Mouse (Mus musculus) midbrain, embryonic 14.5 days (tissue): ENCODE measurements around the gene Vcpkmt. TPM values are rescaled to one million over a fixed set of nuclear protein-coding genes. Genes with fewer than 3 reads are reported as not detected.
A peak's percentile ranks its signal among the peaks of the same experiment; 100 is the strongest.
"Not testable (repeated sequence)": the region's sequence is repeated elsewhere in the genome, so short reads cannot be mapped to it uniquely, and the experiment has no call there.

ENCODE experiments used
- ATAC-seq: fragments of 200-750 bp; cut with Nextera tagmentation; 2 replicates; pipeline ENCODE4 v1.8.0; 2017; ENCODE audit warnings: moderate number of reproducible peaks, moderate library complexity; ENCODE audit not compliant: low FRiP score, low TSS enrichment
- DNase-seq: peaks from one replicate; pipeline ENCODE4 v3.0.0-alpha.2; 2015
- H3K27ac ChIP-seq: fragments of 300-500 bp; sonication (generic); replicated peaks from 2 replicates; pipeline ENCODE4 v1.5.1; 2014; ENCODE audit warnings: mild to moderate bottlenecking, low read depth, low read length, moderate library complexity
- H3K27me3 ChIP-seq: fragments of 300-500 bp; sonication (generic); 2 replicates; pipeline ENCODE4 v1.6.1; 2014; ENCODE audit warnings: low read length, control low read depth, mixed read lengths; ENCODE audit not compliant: control insufficient read depth, insufficient read depth
- H3K36me3 ChIP-seq: fragments of 300-500 bp; sonication (generic); 2 replicates; pipeline ENCODE4 v1.6.1; 2014; ENCODE audit warnings: low read length, control low read depth; ENCODE audit not compliant: control insufficient read depth, insufficient read depth
- H3K4me1 ChIP-seq: fragments of 300-500 bp; sonication (generic); 2 replicates; pipeline ENCODE4 v1.6.1; 2014; ENCODE audit warnings: mild to moderate bottlenecking, antibody characterized with exemption, low read length, control low read depth; ENCODE audit not compliant: control insufficient read depth, insufficient read depth
- H3K4me2 ChIP-seq: fragments of 300-500 bp; sonication (generic); 2 replicates; pipeline ENCODE4 v1.6.1; 2014; ENCODE audit warnings: mild to moderate bottlenecking, low read length, moderate library complexity
- H3K4me3 ChIP-seq: fragments of 300-500 bp; sonication (generic); replicated peaks from 2 replicates; pipeline ENCODE4 v1.5.1; 2014; ENCODE audit warnings: low read depth, low read length
- H3K9ac ChIP-seq: fragments of 300-500 bp; sonication (generic); replicated peaks from 2 replicates; pipeline ENCODE4 v1.6.1; 2014; ENCODE audit warnings: mild to moderate bottlenecking, low read length, moderate library complexity
- H3K9me3 ChIP-seq: fragments of 300-500 bp; sonication (generic); 2 replicates; pipeline ENCODE4 v1.6.1; 2016; ENCODE audit warnings: low read length, control low read depth, mixed read lengths; ENCODE audit not compliant: control insufficient read depth
- WGBS: fragments of 180-500 bp; shearing (Covaris S2); extraction: QIAGEN DNeasy Blood & Tissue Kit; methylation state at CpG from one replicate; pipeline ENCODE4 v1.1.7; 2014; 5-methylcytosine and 5-hydroxymethylcytosine counted together
- polyA plus RNA-seq: library from polyadenylated mRNA; unstranded; fragments of >200 nt; fragmentation: Nextera tagmentation; extraction: Ambion mirVana; gene quantifications from 2 replicates; pipeline ENCODE4 v1.2.1, GENCODE M21; 2014

The Vcpkmt gene
- polyA plus RNA-seq, result 19.8 and 22.1 TPM in 2 replicates

- H3K36me3 ChIP-seq, result peaks cover 47% of the 10 kb centered on the region
- under 1% methylated on average over 56 of the region's 56 CpGs for WGBS
- peak within 1 kb of the TSS; percentile 75 for H3K4me2 ChIP-seq
- peak within 1 kb of the TSS; percentile 85 for H3K27ac ChIP-seq
- H3K4me3 ChIP-seq, result peak within 1 kb of the TSS; percentile 78
- H3K4me1 ChIP-seq, result peaks cover 9% of the 10 kb centered on the region
- peak within 1 kb of the TSS; percentile 93 for H3K9ac ChIP-seq
- ATAC-seq, result peak; percentile 96
- peak; percentile 96 for DNase-seq
- no peaks in the 10 kb centered on the region for H3K27me3 ChIP-seq
- no peaks in the 10 kb centered on the region for H3K9me3 ChIP-seq
Measured at GRCm38 (mm10) chr12:69582613-69583269, at the start of gene Vcpkmt. Gene Vcpkmt, minus strand, starts transcription at chr12:69583028.

GRCm38 (mm10) chr12:69618590-69618989, 35.8 kb upstream of the Vcpkmt start:
- not testable (repeated sequence) for H3K4me2 ChIP-seq, H3K4me1 ChIP-seq, H3K9ac ChIP-seq, H3K27ac ChIP-seq, H3K4me3 ChIP-seq, ATAC-seq, DNase-seq, H3K9me3 ChIP-seq, H3K27me3 ChIP-seq
- H3K36me3 ChIP-seq, result peaks cover 36% of the 10 kb centered on the region
- 92% methylated on average over 5 of the region's 5 CpGs for WGBS

GRCm38 (mm10) chr12:69604367-69604766, 21.5 kb upstream of the Vcpkmt start:
- H3K36me3 ChIP-seq, result peaks cover 26% of the 10 kb centered on the region
- no peak overlapping the region for H3K9ac ChIP-seq
- H3K27ac ChIP-seq, result no peak overlapping the region
- no peaks in the 10 kb centered on the region for H3K4me1 ChIP-seq
- no peak overlapping the region for H3K4me3 ChIP-seq
- 93% methylated on average over 2 of the region's 2 CpGs for WGBS
- ATAC-seq, result no peak
- no peak for DNase-seq
- H3K27me3 ChIP-seq, result no peaks in the 10 kb centered on the region
- no peak overlapping the region for H3K4me2 ChIP-seq
- H3K9me3 ChIP-seq, result no peaks in the 10 kb centered on the region

- DNase-seq (no peak), ATAC-seq (no peak)
- no peak overlapping the region for H3K4me3 ChIP-seq
- H3K9ac ChIP-seq, result no peak overlapping the region
- WGBS, result 93% methylated on average over 4 of the region's 4 CpGs
- H3K36me3 ChIP-seq, result peaks cover 15% of the 10 kb centered on the region
- H3K4me2 ChIP-seq, result no peak overlapping the region
- no peak overlapping the region for H3K27ac ChIP-seq
- no peaks in the 10 kb centered on the region for H3K27me3 ChIP-seq
- H3K4me1 ChIP-seq, result no peaks in the 10 kb centered on the region
- H3K9me3 ChIP-seq, result no peaks in the 10 kb centered on the region
Measured at GRCm38 (mm10) chr12:69597446-69597845, 14.6 kb upstream of the Vcpkmt start.

GRCm38 (mm10) chr12:69593130-69593529, 10.3 kb upstream of the Vcpkmt start:
- DNase-seq (no peak), ATAC-seq (no peak)
- Histone ChIP-seq H3K4me1 (no peaks in the 10 kb centered on the region), H3K4me3 (no peak overlapping the region), H3K4me2 (no peak overlapping the region), H3K27ac (no peak overlapping the region), H3K9ac (no peak overlapping the region), H3K27me3 (no peaks in the 10 kb centered on the region), H3K36me3 (peaks cover 42% of the 10 kb centered on the region), H3K9me3 (no peaks in the 10 kb centered on the region)
- WGBS, result 80% methylated on average over 5 of the region's 5 CpGs

GRCm38 (mm10) chr12:69583270-69583629, 422 bp upstream of the Vcpkmt start:
- no peaks in the 10 kb centered on the region for H3K27me3 ChIP-seq
- peak; percentile 22; the same call in 1 of the 2 replicates for ATAC-seq
- H3K36me3 ChIP-seq, result peaks cover 45% of the 10 kb centered on the region
- peak overlapping the region; percentile 75 for H3K4me2 ChIP-seq
- no peaks in the 10 kb centered on the region for H3K9me3 ChIP-seq
- no peak for DNase-seq
- peak overlapping the region; percentile 78 for H3K4me3 ChIP-seq
- WGBS, result 44% methylated on average over 5 of the region's 5 CpGs
- peak overlapping the region; percentile 85 for H3K27ac ChIP-seq
- H3K9ac ChIP-seq, result peak overlapping the region; percentile 93
- H3K4me1 ChIP-seq, result peaks cover 9% of the 10 kb centered on the region

- H3K36me3 ChIP-seq, result peaks cover 46% of the 10 kb centered on the region
- DNase-seq (peak; percentile 8), ATAC-seq (no peak)
- H3K9ac ChIP-seq, result peak overlapping the region; percentile 93
- H3K27ac ChIP-seq, result peak overlapping the region; percentile 85
- peak overlapping the region; percentile 75 for H3K4me2 ChIP-seq
- peaks cover 9% of the 10 kb centered on the region for H3K4me1 ChIP-seq
- H3K27me3 ChIP-seq, result no peaks in the 10 kb centered on the region
- H3K4me3 ChIP-seq, result peak overlapping the region; percentile 78
- WGBS, result 33% methylated on average over 9 of the region's 9 CpGs
- no peaks in the 10 kb centered on the region for H3K9me3 ChIP-seq
Measured at GRCm38 (mm10) chr12:69582216-69582612, 614 bp downstream of the Vcpkmt start.

- 94% methylated on average over 5 of the region's 5 CpGs for WGBS
- H3K4me2 ChIP-seq, result no peak overlapping the region
- DNase-seq (no peak), ATAC-seq (no peak)
- no peak overlapping the region for H3K9ac ChIP-seq
- H3K4me1 ChIP-seq, result peaks cover 9% of the 10 kb centered on the region
- no peak overlapping the region for H3K27ac ChIP-seq
- H3K36me3 ChIP-seq, result peaks cover 37% of the 10 kb centered on the region
- no peaks in the 10 kb centered on the region for H3K27me3 ChIP-seq
- H3K4me3 ChIP-seq, result no peak overlapping the region
- no peaks in the 10 kb centered on the region for H3K9me3 ChIP-seq
Measured at GRCm38 (mm10) chr12:69579623-69580022, 3.2 kb downstream of the Vcpkmt start.

GRCm38 (mm10) chr12:69576120-69576627, 6.7 kb downstream of the Vcpkmt start:
- Histone ChIP-seq H3K27me3 (no peaks in the 10 kb centered on the region), H3K4me3 (no peak overlapping the region), H3K4me1 (no peaks in the 10 kb centered on the region), H3K27ac (no peak overlapping the region), H3K4me2 (no peak overlapping the region), H3K36me3 (peaks cover 35% of the 10 kb centered on the region), H3K9ac (no peak overlapping the region), H3K9me3 (no peaks in the 10 kb centered on the region)
- ATAC-seq (no peak), DNase-seq (no peak)
- WGBS, result 87% methylated on average over 9 of the region's 9 CpGs
